Mouse (Mus musculus) liver, embryonic 14.5 days (tissue): ENCODE measurements at regions not wholly inside any gene's neighbourhood (a gene's known extent, or its start where the extent isn't known, plus 50 kb on each side); places are given as distances from the start of the nearest gene placed in this dataset.

ENCODE experiments used
- ATAC-seq: fragments of 200-750 bp; cut with Nextera tagmentation; 2 replicates; pipeline ENCODE4 v1.8.0; 2017; ENCODE audit warnings: moderate number of reproducible peaks, mild to moderate bottlenecking, moderate library complexity; ENCODE audit not compliant: insufficient read depth
- DNase-seq, 3 experiments: peaks; one replicate each; pipeline ENCODE4 v3.0.0-alpha.2; 2012 to 2013; ENCODE audit warnings: low read depth in 3 of 3, low spot score in 3 of 3
- H3K27ac ChIP-seq: fragments of 300-500 bp; sonication (generic); 2 replicates; pipeline ENCODE4 v1.5.1; 2014; ENCODE audit warnings: moderate library complexity, mild to moderate bottlenecking, control low read depth, inconsistent platforms
- H3K27me3 ChIP-seq: fragments of 300-500 bp; sonication (generic); 2 replicates; pipeline ENCODE4 v1.6.1; 2014; ENCODE audit warnings: mild to moderate bottlenecking, low read length, moderate library complexity; ENCODE audit not compliant: control insufficient read depth, insufficient read depth
- H3K36me3 ChIP-seq: fragments of 300-500 bp; sonication (generic); replicated peaks from 2 replicates; pipeline ENCODE4 v1.6.1; 2014; ENCODE audit warnings: low read depth; ENCODE audit not compliant: control insufficient read depth, insufficient read depth
- H3K4me1 ChIP-seq, 2 experiments: fragments of 200-500 bp in 1 of 2; fragments of 300-500 bp in 1 of 2; sonication (generic) in 1 of 2; replicated peaks; 2 replicates each; pipeline ENCODE4 v1.6.1; 2012 to 2014; ENCODE audit warnings: antibody characterized with exemption in 1 of 2, inconsistent platforms in 1 of 2, low read length in 1 of 2; ENCODE audit not compliant: control insufficient read depth in 2 of 2, insufficient read depth in 2 of 2
- H3K4me2 ChIP-seq: fragments of 300-500 bp; sonication (generic); 2 replicates; pipeline ENCODE4 v1.6.1; 2014; ENCODE audit warnings: low read depth, mild to moderate bottlenecking, control low read depth, moderate library complexity
- H3K4me3 ChIP-seq, 2 experiments: fragments of 200-500 bp in 1 of 2; fragments of 300-500 bp in 1 of 2; sonication (generic) in 1 of 2; 2 replicates each; pipeline ENCODE4 v1.5.1; 2012 to 2014; ENCODE audit warnings: low read depth in 2 of 2, low read length in 2 of 2, mild to moderate bottlenecking in 2 of 2, control low read depth in 1 of 2, inconsistent platforms in 1 of 2, moderate library complexity in 1 of 2; ENCODE audit not compliant: insufficient read depth in 1 of 2
- H3K9ac ChIP-seq: fragments of 300-500 bp; sonication (generic); replicated peaks from 2 replicates; pipeline ENCODE4 v1.6.1; 2014; ENCODE audit warnings: mild to moderate bottlenecking, control low read depth, moderate library complexity
- H3K9me3 ChIP-seq: fragments of 300-500 bp; sonication (generic); 2 replicates; pipeline ENCODE4 v1.6.1; 2016; ENCODE audit warnings: low read length, mixed read lengths; ENCODE audit not compliant: control insufficient read depth
- CTCF ChIP-seq: IDR thresholded peaks from 2 replicates; pipeline ENCODE4 v1.5.1; 2016; ENCODE audit warnings: antibody characterized with exemption, low read depth, control low read depth
- EP300 ChIP-seq: IDR thresholded peaks from 2 replicates; pipeline ENCODE4 v1.6.1; 2016; ENCODE audit warnings: antibody characterized with exemption, low read depth
- WGBS: fragments of 180-500 bp; shearing (Covaris S2); extraction: QIAGEN DNeasy Blood & Tissue Kit; methylation state at CpG from one replicate; pipeline ENCODE4 v1.1.7; 2014; ENCODE audit not compliant: insufficient replicate concordance; 5-methylcytosine and 5-hydroxymethylcytosine counted together

- H3K36me3 ChIP-seq = no peaks in the 10 kb centered on the region
- TF ChIP-seq CTCF (no peak), EP300 (no peak)
- no peak overlapping the region for H3K27ac ChIP-seq
- no peaks in the 10 kb centered on the region for H3K9me3 ChIP-seq
- no peak overlapping the region for H3K9ac ChIP-seq
- no peak for DNase-seq
- H3K4me1 ChIP-seq = no peaks in the 10 kb centered on the region
- no peaks in the 10 kb centered on the region for H3K27me3 ChIP-seq
- H3K4me2 ChIP-seq = no peak overlapping the region
- H3K4me3 ChIP-seq = no peak overlapping the region
- WGBS = 32% methylated on average over 1 of the region's 1 CpGs
- no peak for ATAC-seq
Measured at GRCm38 (mm10) chr12:107028985-107029384, 459.4 kb upstream of the 3110018I06Rik start.

- no peaks in the 10 kb centered on the region for H3K9me3 ChIP-seq
- TF ChIP-seq EP300 (no peak), CTCF (no peak)
- 61% methylated on average over 6 of the region's 6 CpGs for WGBS
- H3K9ac ChIP-seq = no peak overlapping the region
- H3K27me3 ChIP-seq = no peaks in the 10 kb centered on the region
- DNase-seq (no peak), ATAC-seq (no peak)
- H3K4me2 ChIP-seq = no peak overlapping the region
- no peaks in the 10 kb centered on the region for H3K36me3 ChIP-seq
- no peak overlapping the region for H3K27ac ChIP-seq
- H3K4me3 ChIP-seq = no peak overlapping the region
- no peaks in the 10 kb centered on the region for H3K4me1 ChIP-seq
Measured at GRCm38 (mm10) chr12:107036357-107036756, 452.1 kb upstream of the 3110018I06Rik start.

GRCm38 (mm10) chr12:107041927-107042652 lies 446.3 kb upstream of the 3110018I06Rik start:
- Histone ChIP-seq H3K9ac (no peak overlapping the region), H3K4me1 (no peaks in the 10 kb centered on the region), H3K36me3 (no peaks in the 10 kb centered on the region), H3K9me3 (no peaks in the 10 kb centered on the region), H3K4me2 (no peak overlapping the region), H3K4me3 (no peak overlapping the region), H3K27ac (no peak overlapping the region), H3K27me3 (no peaks in the 10 kb centered on the region)
- ATAC-seq (no peak), DNase-seq (no peak)
- 64% methylated on average over 13 of the region's 13 CpGs for WGBS
- no peak for TF ChIP-seq CTCF
- no peak for TF ChIP-seq EP300

- WGBS = 53% methylated on average over 3 of the region's 3 CpGs
- Histone ChIP-seq H3K9ac (no peak overlapping the region), H3K36me3 (no peaks in the 10 kb centered on the region), H3K27me3 (no peaks in the 10 kb centered on the region), H3K4me2 (no peak overlapping the region), H3K27ac (no peak overlapping the region), H3K9me3 (no peaks in the 10 kb centered on the region; the same call in 1 of the 2 replicates), H3K4me1 (no peaks in the 10 kb centered on the region), H3K4me3 (no peak overlapping the region)
- ATAC-seq (no peak), DNase-seq (no peak)
- TF ChIP-seq CTCF (no peak), EP300 (no peak)
Measured at GRCm38 (mm10) chr12:107046496-107046895, 441.9 kb upstream of the 3110018I06Rik start.

- no peak overlapping the region for H3K4me3 ChIP-seq
- whole genome bisulfite sequencing = 64% methylated on average over 13 of the region's 13 CpGs
- ATAC-seq = no peak
Measured at GRCm38 (mm10) chr12:107047059-107047531, 441.3 kb upstream of the 3110018I06Rik start.

More at GRCm38 (mm10) chr12:107047059-107047531, 441.3 kb upstream of the 3110018I06Rik start:
- no peak for TF ChIP-seq EP300
- TF ChIP-seq CTCF = no peak
- H3K9me3 ChIP-seq = no peaks in the 10 kb centered on the region; the same call in 1 of the 2 replicates
- no peaks in the 10 kb centered on the region for H3K4me1 ChIP-seq
- no peak overlapping the region for H3K4me2 ChIP-seq
- no peak for DNase-seq
- no peak overlapping the region for H3K27ac ChIP-seq
- no peaks in the 10 kb centered on the region for H3K36me3 ChIP-seq
- H3K9ac ChIP-seq = no peak overlapping the region
- no peaks in the 10 kb centered on the region for H3K27me3 ChIP-seq
